Mouse (Mus musculus): ENCODE results near the gene Plscr3. TPM values are rescaled to one million over a fixed set of nuclear protein-coding genes. Genes with fewer than 3 reads are reported as not detected.

The Plscr3 gene
- total and polyA plus RNA-seq, 2 experiments: 1.5 to 18.5 TPM

GRCm38 (mm10) chr11:69883527-69884151 is 37.5 kb downstream of the Plscr3 start:
- no peaks in the 10 kb centered on the region for H3K27me3 ChIP-seq (ENCODE audit: control insufficient read depth, insufficient read depth, low read length)
- TF ChIP-seq CTCF (IDR thresholded peaks at IDR 0.05; ENCODE audit: low read depth, low read length) (no peak), POLR2A (IDR thresholded peaks at IDR 0.05; ENCODE audit: extremely low read depth, insufficient read depth, low read length) (no peak)
- WGBS: 87% methylated on average over 8 of the region's 8 CpGs
- H3K4me1 ChIP-seq (ENCODE audit: control insufficient read depth, insufficient read depth, low read length): 0 out of 2 replicates have a peak, but pooled peaks cover 3% of the 10 kb centered on the region
- no peaks in the 10 kb centered on the region for H3K36me3 ChIP-seq (ENCODE audit: control insufficient read depth, insufficient read depth, low read length)
- H3K4me3 ChIP-seq (ENCODE audit: insufficient read depth, low read depth, low read length): no peak overlapping the region
- no peaks in the 10 kb centered on the region for H3K79me2 ChIP-seq (ENCODE audit: control insufficient read depth, insufficient read depth, low read length)
- DNase-seq (ENCODE audit: extremely low read depth, low read depth, low spot score): no peak
- no peak overlapping the region for H3K27ac ChIP-seq (replicated peaks; ENCODE audit: insufficient read depth, low read depth, low read length)
- H3K9ac ChIP-seq (ENCODE audit: low read depth, low read length): no peak overlapping the region

DNA sequence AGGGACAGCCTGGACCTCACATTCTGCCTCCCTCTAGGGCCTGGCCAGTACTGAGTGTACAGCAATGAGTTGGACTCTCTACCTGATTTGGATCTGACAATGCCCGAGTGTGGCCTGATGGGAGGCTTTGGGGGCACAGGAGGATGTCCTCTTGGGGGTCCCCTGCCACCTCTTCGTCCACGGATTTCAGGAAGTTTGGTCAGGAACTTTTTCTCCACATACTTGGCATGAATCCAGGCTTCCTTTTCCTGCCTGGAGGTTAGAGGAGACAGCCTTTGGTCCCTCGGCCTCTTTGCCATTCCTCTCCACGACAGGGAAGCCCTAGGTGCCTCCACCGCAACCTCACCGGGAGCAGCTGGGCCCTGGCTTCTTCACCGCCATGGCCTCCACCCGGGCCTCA is 38.1 kb downstream of the Plscr3 start:
- Histone ChIP-seq H3K4me1 (ENCODE audit: control insufficient read depth, insufficient read depth, low read length) (0 out of 2 replicates have a peak, but pooled peaks cover 3% of the 10 kb centered on the region), H3K9ac (ENCODE audit: low read depth, low read length) (peak overlapping the region; percentile 8; the same call in 1 of the 2 replicates), H3K36me3 (ENCODE audit: control insufficient read depth, insufficient read depth, low read length) (no peaks in the 10 kb centered on the region), H3K27me3 (ENCODE audit: control insufficient read depth, insufficient read depth, low read length) (no peaks in the 10 kb centered on the region), H3K79me2 (ENCODE audit: control insufficient read depth, insufficient read depth, low read length) (no peaks in the 10 kb centered on the region), H3K4me3 (ENCODE audit: insufficient read depth, low read depth, low read length) (peak overlapping the region; percentile 31; the same call in 1 of the 2 replicates), H3K27ac (replicated peaks; ENCODE audit: insufficient read depth, low read depth, low read length) (peak overlapping the region; percentile 49)
- WGBS: 69% methylated on average over 9 of the region's 9 CpGs
- TF ChIP-seq CTCF (IDR thresholded peaks at IDR 0.05; ENCODE audit: low read depth, low read length) (no peak), POLR2A (IDR thresholded peaks at IDR 0.05; ENCODE audit: extremely low read depth, insufficient read depth, low read length) (no peak)
- no peak for DNase-seq (ENCODE audit: extremely low read depth, low read depth, low spot score)

DNA sequence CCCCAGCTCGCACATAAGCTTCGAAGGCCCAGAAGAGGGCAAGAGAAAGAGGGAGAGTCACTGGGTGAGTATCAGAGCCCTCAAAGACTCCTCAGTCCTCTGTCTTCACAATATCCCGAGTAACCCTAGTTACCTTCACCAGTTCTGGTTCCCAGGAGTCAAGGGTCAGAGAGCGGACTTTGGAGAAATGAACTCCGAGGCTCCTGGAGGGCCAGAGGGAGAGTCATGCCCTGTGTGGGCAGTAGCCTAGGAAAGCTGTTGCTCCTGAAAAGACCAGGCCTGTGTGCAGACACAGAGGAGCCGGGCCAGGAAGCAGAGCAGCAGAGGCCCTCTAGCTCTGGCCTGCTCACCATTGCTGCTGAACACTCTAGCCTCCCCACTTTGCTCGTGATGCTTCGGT is 38.5 kb downstream of the Plscr3 start:
- Histone ChIP-seq H3K4me3 (ENCODE audit: insufficient read depth, low read depth, low read length) (peak overlapping the region; percentile 31; the same call in 1 of the 2 replicates), H3K27me3 (ENCODE audit: control insufficient read depth, insufficient read depth, low read length) (no peaks in the 10 kb centered on the region), H3K36me3 (ENCODE audit: control insufficient read depth, insufficient read depth, low read length) (no peaks in the 10 kb centered on the region), H3K9ac (ENCODE audit: low read depth, low read length) (peak overlapping the region; percentile 8; the same call in 1 of the 2 replicates), H3K79me2 (ENCODE audit: control insufficient read depth, insufficient read depth, low read length) (no peaks in the 10 kb centered on the region), H3K4me1 (ENCODE audit: control insufficient read depth, insufficient read depth, low read length) (0 out of 2 replicates have a peak, but pooled peaks cover 3% of the 10 kb centered on the region), H3K27ac (replicated peaks; ENCODE audit: insufficient read depth, low read depth, low read length) (peak overlapping the region; percentile 49)
- no peak for DNase-seq (ENCODE audit: extremely low read depth, low read depth, low spot score)
- TF ChIP-seq CTCF (IDR thresholded peaks at IDR 0.05; ENCODE audit: low read depth, low read length) (no peak), POLR2A (IDR thresholded peaks at IDR 0.05; ENCODE audit: extremely low read depth, insufficient read depth, low read length) (no peak)
- 81% methylated on average over 8 of the region's 8 CpGs for WGBS

GRCm38 (mm10) chr11:69886907-69887635 is 40.9 kb downstream of the Plscr3 start:
- no peaks in the 10 kb centered on the region for H3K4me1 ChIP-seq (ENCODE audit: control insufficient read depth, insufficient read depth, low read length)
- WGBS: 48% methylated on average over 8 of the region's 8 CpGs

DNA sequence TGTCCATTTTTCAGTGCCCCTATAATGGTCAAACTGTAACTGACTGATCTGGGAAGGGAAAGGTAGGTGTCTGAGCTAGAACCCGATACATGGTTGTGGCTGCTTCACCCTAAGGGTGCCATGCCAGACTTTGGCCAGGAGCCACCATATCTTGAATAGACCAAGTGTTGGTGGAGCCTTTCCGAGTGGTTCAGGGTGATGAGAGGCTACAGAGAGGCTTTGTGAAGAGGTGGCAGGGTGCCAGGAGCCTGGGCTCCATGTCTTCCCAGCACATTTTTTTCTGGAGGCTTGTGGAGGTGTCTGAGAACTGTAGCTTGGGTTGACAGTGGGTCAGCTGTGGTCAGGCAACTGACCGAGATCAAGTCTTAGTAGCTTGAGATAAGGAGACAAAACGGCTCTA is 45.3 kb downstream of the Plscr3 start:
- H3K4me1 ChIP-seq (ENCODE audit: control insufficient read depth, insufficient read depth, low read length): no peaks in the 10 kb centered on the region
- 78% methylated on average over 4 of the region's 4 CpGs for WGBS

More at GRCm38 (mm10) chr11:69886907-69887635, 40.9 kb downstream of the Plscr3 start:
- no peak for DNase-seq (ENCODE audit: extremely low read depth, low read depth, low spot score)
- Histone ChIP-seq H3K27ac (replicated peaks; ENCODE audit: insufficient read depth, low read depth, low read length) (no peak overlapping the region), H3K4me3 (ENCODE audit: insufficient read depth, low read depth, low read length) (no peak overlapping the region), H3K27me3 (ENCODE audit: control insufficient read depth, insufficient read depth, low read length) (no peaks in the 10 kb centered on the region), H3K79me2 (ENCODE audit: control insufficient read depth, insufficient read depth, low read length) (no peaks in the 10 kb centered on the region), H3K36me3 (ENCODE audit: control insufficient read depth, insufficient read depth, low read length) (no peaks in the 10 kb centered on the region), H3K9ac (ENCODE audit: low read depth, low read length) (no peak overlapping the region)
- TF ChIP-seq CTCF (IDR thresholded peaks at IDR 0.05; ENCODE audit: low read depth, low read length) (peak; percentile 9; the same call in 1 of the 2 replicates), POLR2A (IDR thresholded peaks at IDR 0.05; ENCODE audit: extremely low read depth, insufficient read depth, low read length) (no peak)

More for the DNA sequence above, 45.3 kb downstream of the Plscr3 start:
- TF ChIP-seq POLR2A (IDR thresholded peaks at IDR 0.05; ENCODE audit: extremely low read depth, insufficient read depth, low read length) (no peak), CTCF (IDR thresholded peaks at IDR 0.05; ENCODE audit: low read depth, low read length) (no peak)
- Histone ChIP-seq H3K27me3 (ENCODE audit: control insufficient read depth, insufficient read depth, low read length) (no peaks in the 10 kb centered on the region), H3K4me3 (ENCODE audit: insufficient read depth, low read depth, low read length) (no peak overlapping the region), H3K79me2 (ENCODE audit: control insufficient read depth, insufficient read depth, low read length) (no peaks in the 10 kb centered on the region), H3K9ac (ENCODE audit: low read depth, low read length) (no peak overlapping the region), H3K36me3 (ENCODE audit: control insufficient read depth, insufficient read depth, low read length) (no peaks in the 10 kb centered on the region), H3K27ac (replicated peaks; ENCODE audit: insufficient read depth, low read depth, low read length) (no peak overlapping the region)
- no peak for DNase-seq (ENCODE audit: extremely low read depth, low read depth, low spot score)
